Mouse (Mus musculus): ENCODE data around the gene Otud7b.

- TF ChIP-seq CTCF (IDR thresholded peaks at IDR 0.05; ENCODE audit: borderline replicate concordance, control insufficient read depth, extremely low read depth, insufficient read depth, low read length, poor library complexity) (no peak), POLR2A (IDR thresholded peaks at IDR 0.05; ENCODE audit: control insufficient read depth, extremely low read depth, insufficient read depth, low read length, poor library complexity) (no peak)
These were observed 77.4 kb downstream of the Otud7b start for GRCm38 (mm10) chr3:96181510-96182381.

Measured in thymus, adult 2 months (tissue).